Mouse (Mus musculus) lung, adult 2 months (tissue): ENCODE measurements at regions not wholly inside any gene's neighbourhood (a gene's known extent, or its start where the extent isn't known, plus 50 kb on each side); places are given as distances from the start of the nearest gene placed in this dataset.

ENCODE experiments used
- DNase-seq: peaks from one replicate; pipeline ENCODE4 v3.0.0; 2022
- H3K4me1 ChIP-seq: fragments of 200-500 bp; 2 replicates; pipeline ENCODE4 v1.6.1; 2011; ENCODE audit warnings: low read length; ENCODE audit not compliant: control insufficient read depth, insufficient read depth
- H3K4me3 ChIP-seq: fragments of 200-500 bp; replicated peaks from 2 replicates; pipeline ENCODE3; 2011; ENCODE audit warnings: low read depth, mild to moderate bottlenecking, control low read depth, low read length; ENCODE audit errors: extremely low read depth
- CTCF ChIP-seq: fragments of 200-500 bp; IDR thresholded peaks from 2 replicates; pipeline ENCODE4 v1.5.1; 2011; ENCODE audit warnings: mild to moderate bottlenecking, low read length, control low read depth; ENCODE audit not compliant: insufficient read depth
- POLR2A ChIP-seq: fragments of 200-500 bp; IDR thresholded peaks from 2 replicates; pipeline ENCODE4 v1.6.1; 2011; ENCODE audit warnings: low read depth, mild to moderate bottlenecking, control low read depth, low read length, borderline replicate concordance; ENCODE audit errors: extremely low read depth
- WGBS: fragments of 180-500 bp; shearing (Covaris S2); methylation state at CpG from one replicate; pipeline ENCODE4 v1.1.7; 2018; 5-methylcytosine and 5-hydroxymethylcytosine counted together

GRCm38 (mm10) chr13:81944469-81944868, 161.6 kb downstream of the Cetn3 start:
- no peak for TF ChIP-seq CTCF
- WGBS: 45% methylated on average over 6 of the region's 6 CpGs
- H3K4me3 ChIP-seq: no peak overlapping the region
- H3K4me1 ChIP-seq: no peaks in the 10 kb centered on the region
- no peak for DNase-seq

DNA sequence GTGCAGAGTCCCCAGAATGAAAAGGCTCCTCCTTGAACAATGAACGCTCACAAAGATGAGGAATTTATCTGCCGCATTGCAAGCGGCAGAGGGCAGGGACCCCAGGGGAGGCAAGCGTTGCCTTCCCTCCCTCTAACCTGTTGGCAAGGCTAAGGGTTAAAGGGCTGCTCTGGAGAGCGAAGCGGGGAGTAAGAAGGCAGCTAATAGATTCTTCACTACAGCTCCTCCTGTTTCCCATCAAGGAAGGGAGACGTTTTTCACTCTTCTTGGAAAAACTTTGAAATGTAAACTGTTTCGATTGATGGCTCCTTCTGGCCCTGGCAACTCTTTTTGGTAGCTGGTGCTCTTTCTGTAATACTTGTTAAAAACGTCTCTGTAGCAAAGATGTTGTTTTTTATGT, 162.9 kb downstream of the Cetn3 start:
- TF ChIP-seq POLR2A: no peak
- no peak for TF ChIP-seq CTCF
- WGBS: 18% methylated on average over 9 of the region's 9 CpGs
- no peak overlapping the region for H3K4me3 ChIP-seq
- no peak for DNase-seq
- no peaks in the 10 kb centered on the region for H3K4me1 ChIP-seq

DNA sequence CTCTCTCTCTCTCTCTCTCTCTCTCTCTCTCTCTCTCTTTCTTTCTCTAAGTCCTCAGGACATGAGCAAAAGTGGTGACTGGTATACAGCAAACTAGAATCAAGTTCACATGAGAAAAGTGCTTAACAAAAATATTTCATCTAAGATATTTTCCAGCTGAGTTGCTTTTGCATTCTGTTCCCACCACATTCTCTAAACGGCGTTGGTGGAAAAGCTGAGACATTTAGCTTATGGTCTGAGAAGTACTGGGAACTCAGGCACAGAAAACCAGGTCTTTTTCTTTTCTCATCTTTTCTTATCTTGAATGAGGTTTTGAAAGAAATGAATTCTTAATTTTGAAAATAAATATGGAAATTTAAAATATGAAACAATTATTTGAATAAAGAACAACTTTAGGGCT, 182.6 kb downstream of the Cetn3 start:
- TF ChIP-seq CTCF (no peak), POLR2A (no peak)

GRCm38 (mm10) chr13:81975878-81976277, 193.0 kb downstream of the Cetn3 start:
- H3K4me1 ChIP-seq: no peaks in the 10 kb centered on the region
- H3K4me3 ChIP-seq: no peak overlapping the region
- TF ChIP-seq POLR2A (no peak), CTCF (no peak)
- no peak for DNase-seq
- 53% methylated on average over 2 of the region's 2 CpGs for WGBS

More for the DNA sequence above, 182.6 kb downstream of the Cetn3 start:
- no peak overlapping the region for H3K4me3 ChIP-seq
- H3K4me1 ChIP-seq: no peaks in the 10 kb centered on the region
- 71% methylated on average over 2 of the region's 2 CpGs for WGBS
- no peak for DNase-seq

- WGBS: 81% methylated on average over 6 of the region's 6 CpGs
- H3K4me3 ChIP-seq: no peak overlapping the region
- no peak for DNase-seq
- H3K4me1 ChIP-seq: no peaks in the 10 kb centered on the region
- TF ChIP-seq CTCF (no peak), POLR2A (no peak)
Observed at GRCm38 (mm10) chr13:81978003-81978402, 195.1 kb downstream of the Cetn3 start.

DNA sequence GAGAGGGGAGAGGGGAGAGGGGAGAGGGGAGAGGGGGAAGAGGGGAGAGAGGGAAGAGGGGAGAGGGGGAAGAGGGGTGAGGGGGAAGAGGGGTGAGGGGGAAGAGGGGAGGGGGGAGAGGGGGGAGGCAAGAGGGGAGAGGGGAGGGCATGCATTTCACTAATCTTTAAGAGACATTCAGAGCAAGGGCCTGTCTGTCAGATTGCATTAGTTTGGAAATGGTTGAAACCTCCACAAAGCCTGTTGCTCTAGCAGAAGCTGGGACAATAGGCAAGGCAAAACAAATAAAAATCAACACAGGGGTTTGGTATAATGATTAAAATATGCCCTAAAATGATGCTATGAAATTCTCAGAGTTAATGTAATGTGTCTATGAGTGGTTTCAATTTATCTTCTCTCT, 196.4 kb downstream of the Cetn3 start:
- DNase-seq: no peak
- Histone ChIP-seq H3K4me3 (no peak overlapping the region), H3K4me1 (no peaks in the 10 kb centered on the region)
- TF ChIP-seq CTCF (no peak), POLR2A (no peak)

- Histone ChIP-seq H3K4me3 (no peak overlapping the region), H3K4me1 (no peaks in the 10 kb centered on the region)
- 73% methylated on average over 5 of the region's 5 CpGs for WGBS
- no peak for DNase-seq
- TF ChIP-seq CTCF (no peak), POLR2A (no peak)
Observed at GRCm38 (mm10) chr13:81980094-81980493, 197.2 kb downstream of the Cetn3 start.

GRCm38 (mm10) chr13:81982491-81982890, 199.6 kb downstream of the Cetn3 start:
- TF ChIP-seq POLR2A: no peak
- TF ChIP-seq CTCF: no peak
- no peak for DNase-seq
- H3K4me3 ChIP-seq: no peak overlapping the region
- WGBS: 48% methylated on average over 2 of the region's 2 CpGs
- no peaks in the 10 kb centered on the region for H3K4me1 ChIP-seq

DNA sequence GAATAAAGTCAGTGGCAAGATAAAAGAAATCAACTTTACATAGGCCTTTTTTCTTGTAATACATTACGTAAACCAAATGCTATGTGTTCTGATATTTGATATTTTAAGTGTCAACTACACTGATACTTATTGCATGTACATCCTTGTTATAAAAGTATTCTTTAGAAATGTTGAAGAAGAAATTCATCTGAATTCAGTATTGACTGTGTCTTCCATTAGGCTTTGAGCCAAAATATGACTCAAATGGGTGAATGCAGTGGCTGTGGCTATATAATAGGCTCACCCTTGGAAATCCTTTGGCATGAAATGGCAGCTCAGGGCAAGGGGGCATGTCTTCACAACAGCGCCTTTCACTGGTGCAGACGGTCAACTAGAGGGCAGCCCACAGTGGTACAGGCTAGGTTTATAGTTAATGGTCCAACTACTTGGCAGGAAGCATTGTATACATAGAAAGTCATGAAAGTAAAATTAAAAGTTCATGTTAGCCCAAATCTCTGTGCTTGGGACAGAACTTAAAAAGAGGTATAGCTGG, 217.9 kb downstream of the Cetn3 start:
- DNase-seq: no peak
- TF ChIP-seq POLR2A: no peak
- no peak for TF ChIP-seq CTCF
- no peak overlapping the region for H3K4me3 ChIP-seq
- WGBS: 82% methylated on average over 3 of the region's 3 CpGs
- H3K4me1 ChIP-seq: no peaks in the 10 kb centered on the region

DNA sequence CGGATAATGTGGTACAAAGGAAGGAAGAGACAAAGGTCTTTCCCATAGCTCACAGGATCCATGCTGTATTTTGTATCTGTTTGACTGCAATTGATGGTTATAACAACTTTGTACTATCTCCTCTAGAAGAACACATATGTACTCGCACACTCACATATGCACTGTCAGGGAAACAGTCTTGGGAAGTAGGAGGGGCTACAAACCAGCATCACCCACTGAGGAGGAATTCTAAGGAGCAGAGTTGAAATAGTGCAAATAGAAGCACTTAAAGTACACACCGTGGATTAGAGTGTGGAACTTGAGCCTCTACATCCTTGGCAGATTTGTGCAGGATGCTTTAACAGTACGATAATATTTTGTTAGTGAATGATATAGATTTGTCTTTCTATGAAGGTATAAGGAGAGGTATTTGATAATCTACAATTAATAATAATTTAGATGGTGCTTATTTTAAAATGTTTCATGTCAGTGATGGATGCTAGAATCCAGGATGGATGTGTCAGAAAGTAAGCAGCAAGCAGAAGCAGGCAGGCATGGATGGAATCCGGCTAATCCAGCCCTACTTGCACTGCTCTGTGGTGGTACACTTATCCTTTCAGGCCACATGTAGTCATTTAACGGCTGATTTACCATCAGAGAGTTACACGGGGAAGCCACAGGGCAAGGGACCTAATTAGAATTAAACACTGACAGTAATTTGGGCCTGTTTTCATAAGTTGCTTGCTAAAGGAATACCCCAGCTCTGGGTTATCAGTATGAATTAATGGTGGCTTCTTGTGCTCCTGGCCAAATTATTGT, 223.3 kb downstream of the Cetn3 start:
- Histone ChIP-seq H3K4me3 (no peak overlapping the region), H3K4me1 (no peaks in the 10 kb centered on the region)
- no peak for TF ChIP-seq CTCF
- TF ChIP-seq POLR2A: no peak
- no peak for DNase-seq
- 65% methylated on average over 7 of the region's 7 CpGs for WGBS

DNA sequence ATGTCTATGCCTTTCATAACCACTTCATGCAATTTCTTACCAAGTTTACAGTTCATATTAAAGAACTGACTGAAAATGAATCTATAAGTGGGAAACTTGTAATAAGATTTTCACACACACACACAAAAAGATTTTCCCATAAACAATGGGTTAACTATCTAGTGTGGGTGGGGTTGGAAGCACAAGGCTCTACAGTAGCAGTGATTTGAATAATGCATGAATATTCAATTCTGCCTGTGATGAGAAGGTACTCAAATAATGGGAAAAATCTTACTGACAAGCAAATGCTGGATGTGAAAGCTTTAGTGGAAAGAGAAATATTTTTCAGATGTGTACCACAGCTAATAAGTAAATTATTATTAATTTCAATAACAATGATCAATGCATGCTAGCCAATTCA, 224.3 kb downstream of the Cetn3 start:
- no peaks in the 10 kb centered on the region for H3K4me1 ChIP-seq
- H3K4me3 ChIP-seq: no peak overlapping the region
- DNase-seq: no peak
- TF ChIP-seq POLR2A: no peak
- TF ChIP-seq CTCF: no peak
